Mouse (Mus musculus) liver, adult 2 months (tissue): ENCODE measurements around the gene Bace2.

Experiments used
- CTCF ChIP-seq: fragments of 200-500 bp; IDR thresholded peaks from 2 replicates; pipeline ENCODE4 v1.5.1; 2011; ENCODE audit warnings: low read depth, low read length, control low read depth
- POLR2A ChIP-seq: fragments of 200-500 bp; IDR thresholded peaks from 2 replicates; pipeline ENCODE4 v1.6.1; 2011; ENCODE audit warnings: low read length, control low read depth; ENCODE audit not compliant: insufficient read depth; ENCODE audit errors: extremely low read depth

DNA sequence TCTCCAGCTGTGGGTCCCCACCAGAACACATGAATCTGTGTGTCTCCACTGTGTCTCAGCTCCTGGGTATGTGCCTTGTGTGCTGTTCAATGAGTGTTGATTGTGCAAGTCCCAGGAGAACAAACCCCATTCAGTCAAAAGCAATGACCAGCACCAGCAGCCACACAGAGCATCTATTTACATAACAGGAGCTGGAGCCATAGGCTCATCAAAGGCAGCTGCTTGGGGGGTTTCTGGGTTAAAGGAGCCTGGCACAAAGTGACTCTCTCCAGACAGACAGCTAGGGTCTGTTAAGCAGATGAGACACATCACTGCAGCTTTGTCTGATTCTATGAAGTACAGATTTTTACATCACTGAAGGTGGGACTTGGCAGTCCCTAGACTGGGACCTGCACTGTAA is 33.9 kb upstream of the Bace2 start:
- TF ChIP-seq CTCF (no peak), POLR2A (no peak)
